Mouse (Mus musculus): ENCODE data around the gene Rgs7.

DNA sequence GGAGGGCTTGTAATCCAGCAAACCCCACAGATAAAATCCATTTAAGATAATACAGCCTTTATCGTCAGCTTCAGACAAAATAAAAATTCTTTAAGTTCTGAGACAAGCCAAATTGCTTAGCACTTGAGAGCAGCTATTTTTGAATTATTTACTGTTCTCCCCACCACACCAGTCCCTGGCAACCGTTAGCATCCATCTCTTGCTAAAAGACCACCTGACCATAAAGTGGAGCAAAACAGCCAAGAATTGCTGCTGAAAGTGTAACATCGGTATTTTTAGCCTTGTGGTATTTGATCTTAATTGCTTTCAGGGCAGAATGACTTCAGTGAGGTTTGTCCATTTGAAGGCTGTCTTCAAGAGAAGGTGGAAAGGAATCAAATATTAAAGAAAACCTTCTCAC, 237.1 kb downstream of the Rgs7 start:
- no peak for TF ChIP-seq MAFK (IDR thresholded peaks at IDR 0.05; ENCODE audit: borderline replicate concordance, low read depth, low read length)
- TF ChIP-seq POLR2AphosphoS2 (IDR thresholded peaks at IDR 0.05; ENCODE audit: low read length): no peak
- TF ChIP-seq CTCF (IDR thresholded peaks at IDR 0.05 in 2 of 3, conservative IDR thresholded peaks at IDR 0.05 in 1 of 3; ENCODE audit: control insufficient read depth in 1 of 3, insufficient read depth in 1 of 3, low read depth in 2 of 3, low read length in 3 of 3, poor library complexity in 1 of 3, severe bottlenecking in 1 of 3): no peak
- TF ChIP-seq GABPA (IDR thresholded peaks at IDR 0.05; ENCODE audit: low read depth, low read length): no peak
- no peak for TF ChIP-seq MEF2A (IDR thresholded peaks at IDR 0.05; ENCODE audit: extremely low read depth, insufficient replicate concordance, low read depth, low read length, poor library complexity, severe bottlenecking)
- TF ChIP-seq MAX (IDR thresholded peaks at IDR 0.05; ENCODE audit: low read length): no peak
- TF ChIP-seq KAT2A (conservative IDR thresholded peaks at IDR 0.05; ENCODE audit: low read depth, low read length): no peak
- TF ChIP-seq CHD1 (IDR thresholded peaks at IDR 0.05; ENCODE audit: low read depth, low read length): no peak

Data from MEL (cell line).